Mouse (Mus musculus) left cerebral cortex, postnatal 36 days (tissue): Measurements from ENCODE around the gene Snx32. TPM values are rescaled to one million over a fixed set of nuclear protein-coding genes. Genes with fewer than 3 reads are reported as not detected.

ENCODE experiments used
- DNase-seq, 2 experiments: peaks; one replicate each; pipeline ENCODE4 v3.0.0; 2021 to 2022; ENCODE audit warnings: low spot score in 2 of 2, mixed read lengths in 1 of 2
- intact Hi-C: fragments of 180-260 bp; cut with DNase I; formaldehyde crosslinking; loops from one replicate; pipeline ENCODE4 v1.15.1; 2025
- total RNA-seq, 2 experiments: library from RNA; stranded (reverse); gene quantifications; 2 replicates each; pipeline ENCODE4 v1.2.3; 2021

The Snx32 gene
- total RNA-seq, 2 experiments from 2014 or later: 77.2 to 89.0 TPM

GRCm38 (mm10) chr19:5461411-5461810 lies 48.9 kb downstream of the Snx32 start:
- no peak for DNase-seq
- intact Hi-C loops: no loop called here

GRCm38 (mm10) chr19:5460465-5460911 lies 49.9 kb downstream of the Snx32 start, which contains the start of gene Fibp:
Gene Fibp (plus strand): TSS chr19:5460615.
- peak; percentile 88 to 89 for DNase-seq
- intact Hi-C loops: loop anchor here (1.0 kb wide), 1 partner anchor 30 kb away; the partner anchor contains the start of gene Cfl1

- intact Hi-C loops: loop anchor here (1.0 kb wide), 1 partner anchor 30 kb away; the partner anchor contains the start of gene Cfl1
- DNase-seq: no peak
Observed at GRCm38 (mm10) chr19:5459896-5460295, 50.4 kb downstream of the Snx32 start.

GRCm38 (mm10) chr19:5459019-5459418 lies 51.3 kb downstream of the Snx32 start:
- peak in 1 of 2 experiments; percentile 53 for DNase-seq
- intact Hi-C loops: no loop called here

- no peak for DNase-seq
- intact Hi-C loops: loop anchor here (2.0 kb wide), 2 partner anchors 31 to 33 kb away; partner anchors contain the start of genes AI837181, Drap1 and Mus81
Observed at GRCm38 (mm10) chr19:5457746-5458442, 52.4 kb downstream of the Snx32 start, which contains the start of gene Ccdc85b. Gene Ccdc85b (minus strand): TSS chr19:5457894.

GRCm38 (mm10) chr19:5456922-5457745 lies 53.2 kb downstream of the Snx32 start:
- DNase-seq: peak; percentile 96
- intact Hi-C loops: loop anchor here (2.0 kb wide), 2 partner anchors 32 kb away; partner anchors contain the start of genes AI837181, Drap1 and Mus81

- no peak for DNase-seq
- intact Hi-C loops: loop anchor here (2.0 kb wide), 2 partner anchors 32 kb away; partner anchors contain the start of genes AI837181, Drap1 and Mus81
Observed at GRCm38 (mm10) chr19:5456241-5456921, 54.0 kb downstream of the Snx32 start.

- intact Hi-C loops: no loop called here
- no peak for DNase-seq
Observed at GRCm38 (mm10) chr19:5455568-5455967, 54.8 kb downstream of the Snx32 start.

GRCm38 (mm10) chr19:5455037-5455436 lies 55.3 kb downstream of the Snx32 start:
- intact Hi-C loops: no loop called here
- DNase-seq: no peak

- intact Hi-C loops: no loop called here
- no peak for DNase-seq
Observed at GRCm38 (mm10) chr19:5451766-5452165, 58.6 kb downstream of the Snx32 start.

GRCm38 (mm10) chr19:5449673-5450072 lies 60.7 kb downstream of the Snx32 start:
- intact Hi-C loops: no loop called here

GRCm38 (mm10) chr19:5448354-5449150 lies 61.8 kb downstream of the Snx32 start:
- intact Hi-C loops: no loop called here
- DNase-seq: no peak

More at GRCm38 (mm10) chr19:5449673-5450072, 60.7 kb downstream of the Snx32 start:
- DNase-seq: no peak

- peak; percentile 70 to 75 for DNase-seq
- intact Hi-C loops: no loop called here
Observed at GRCm38 (mm10) chr19:5447515-5448353, 62.6 kb downstream of the Snx32 start, which contains the start of gene Fosl1. Gene Fosl1 (plus strand): TSS chr19:5447547.

GRCm38 (mm10) chr19:5445747-5446146 lies 64.6 kb downstream of the Snx32 start:
- no peak for DNase-seq
- intact Hi-C loops: no loop called here

GRCm38 (mm10) chr19:5444954-5445353 lies 65.4 kb downstream of the Snx32 start:
- intact Hi-C loops: no loop called here
- no peak for DNase-seq

GRCm38 (mm10) chr19:5444371-5444908 lies 65.9 kb downstream of the Snx32 start:
- no peak for DNase-seq
- intact Hi-C loops: no loop called here
